Mouse (Mus musculus): ENCODE measurements around the gene Fam126a. TPM values are rescaled to one million over a fixed set of nuclear protein-coding genes. Genes with fewer than 3 reads are reported as not detected.

The Fam126a gene
- polyA plus RNA-seq, 1 experiment: 9.5 TPM

DNA sequence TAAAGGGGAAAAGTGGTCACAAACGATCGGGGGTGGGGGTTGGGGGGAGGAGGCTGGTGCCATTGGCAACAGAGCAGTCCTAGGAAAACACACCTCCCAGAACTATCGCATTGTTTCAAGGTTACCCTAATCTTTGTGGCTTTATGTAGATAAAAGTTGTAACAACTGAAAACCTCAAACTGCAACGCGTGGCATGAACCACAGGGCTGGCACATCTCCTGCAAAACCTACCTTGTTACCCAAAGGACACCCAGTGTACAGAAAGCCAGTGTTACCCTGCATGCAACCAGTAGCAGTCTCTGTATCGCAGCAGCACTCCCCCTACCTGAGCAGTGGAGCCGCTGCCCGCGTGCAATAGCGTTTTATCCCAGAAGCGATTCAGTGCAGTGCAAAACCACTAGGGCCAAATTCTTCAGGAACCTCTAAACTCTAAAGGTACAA is 1.1 kb downstream of the Fam126a start:
- Histone ChIP-seq H3K4me3 (ENCODE audit: low read depth, low read length) (peak overlapping the region; percentile 83), H3K9ac (ENCODE audit: low read depth, poor library complexity, severe bottlenecking) (peak overlapping the region; percentile 81; the same call in 1 of the 2 replicates), H3K27ac (ENCODE audit: insufficient read depth, low read length) (no peak overlapping the region), H3K36me3 (ENCODE audit: control insufficient read depth, insufficient read depth, low read length, poor library complexity, severe bottlenecking) (no peaks in the 10 kb centered on the region), H3K27me3 (ENCODE audit: control insufficient read depth, insufficient read depth, low read length, poor library complexity, severe bottlenecking) (no peaks in the 10 kb centered on the region), H3K9me3 (replicated peaks; ENCODE audit: control insufficient read depth, insufficient read depth, low read length, poor library complexity, severe bottlenecking) (no peaks in the 10 kb centered on the region), H3K4me1 (ENCODE audit: control insufficient read depth, insufficient read depth, low read length) (no peaks in the 10 kb centered on the region)
- no peak for TF ChIP-seq POLR2A (IDR thresholded peaks at IDR 0.05; ENCODE audit: insufficient read depth, low read length)
- TF ChIP-seq CTCF (IDR thresholded peaks at IDR 0.05; ENCODE audit: low read depth, low read length): peak; percentile 25

DNA sequence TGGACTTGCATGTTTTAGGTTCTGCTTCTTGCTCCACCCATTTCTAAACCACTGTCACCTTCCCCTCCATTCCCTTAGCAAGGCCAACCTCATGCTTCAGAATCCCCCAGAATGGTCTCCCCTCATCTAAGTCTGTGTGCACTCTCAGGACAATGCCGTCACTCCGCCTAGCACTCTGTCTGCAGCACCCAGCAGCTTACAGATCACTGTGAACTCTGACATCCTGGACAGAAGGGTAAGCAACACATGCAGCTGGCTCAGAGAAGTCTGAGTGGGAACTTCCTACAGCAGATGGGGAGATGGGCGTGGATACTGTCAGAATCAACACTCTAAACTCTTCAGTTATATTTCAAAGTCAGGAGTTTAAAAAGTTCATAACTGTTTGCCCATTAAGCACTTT is 5.5 kb downstream of the Fam126a start:
- Histone ChIP-seq H3K4me3 (ENCODE audit: low read depth, low read length) (no peak overlapping the region), H3K4me1 (ENCODE audit: control insufficient read depth, insufficient read depth, low read length) (no peaks in the 10 kb centered on the region), H3K9ac (ENCODE audit: low read depth, poor library complexity, severe bottlenecking) (no peak overlapping the region), H3K9me3 (replicated peaks; ENCODE audit: control insufficient read depth, insufficient read depth, low read length, poor library complexity, severe bottlenecking) (no peaks in the 10 kb centered on the region), H3K27ac (ENCODE audit: insufficient read depth, low read length) (no peak overlapping the region), H3K36me3 (ENCODE audit: control insufficient read depth, insufficient read depth, low read length, poor library complexity, severe bottlenecking) (no peaks in the 10 kb centered on the region), H3K27me3 (ENCODE audit: control insufficient read depth, insufficient read depth, low read length, poor library complexity, severe bottlenecking) (no peaks in the 10 kb centered on the region)
- TF ChIP-seq POLR2A (IDR thresholded peaks at IDR 0.05; ENCODE audit: insufficient read depth, low read length): no peak
- no peak for TF ChIP-seq CTCF (IDR thresholded peaks at IDR 0.05; ENCODE audit: low read depth, low read length)
- no peak for TF ChIP-seq EP300 (IDR thresholded peaks at IDR 0.05; ENCODE audit: insufficient read depth, low read depth, low read length)

GRCm38 (mm10) chr5:24023226-24023625 is 7.3 kb downstream of the Fam126a start:
- Histone ChIP-seq H3K4me1 (ENCODE audit: control insufficient read depth, insufficient read depth, low read length) (no peaks in the 10 kb centered on the region), H3K36me3 (ENCODE audit: control insufficient read depth, insufficient read depth, low read length, poor library complexity, severe bottlenecking) (no peaks in the 10 kb centered on the region), H3K27ac (ENCODE audit: insufficient read depth, low read length) (no peak overlapping the region), H3K9ac (ENCODE audit: low read depth, poor library complexity, severe bottlenecking) (no peak overlapping the region), H3K9me3 (replicated peaks; ENCODE audit: control insufficient read depth, insufficient read depth, low read length, poor library complexity, severe bottlenecking) (no peaks in the 10 kb centered on the region), H3K4me3 (ENCODE audit: low read depth, low read length) (no peak overlapping the region), H3K27me3 (ENCODE audit: control insufficient read depth, insufficient read depth, low read length, poor library complexity, severe bottlenecking) (no peaks in the 10 kb centered on the region)
- TF ChIP-seq CTCF (IDR thresholded peaks at IDR 0.05; ENCODE audit: low read depth, low read length) (no peak), EP300 (IDR thresholded peaks at IDR 0.05; ENCODE audit: insufficient read depth, low read depth, low read length) (no peak), POLR2A (IDR thresholded peaks at IDR 0.05; ENCODE audit: insufficient read depth, low read length) (no peak)

DNA sequence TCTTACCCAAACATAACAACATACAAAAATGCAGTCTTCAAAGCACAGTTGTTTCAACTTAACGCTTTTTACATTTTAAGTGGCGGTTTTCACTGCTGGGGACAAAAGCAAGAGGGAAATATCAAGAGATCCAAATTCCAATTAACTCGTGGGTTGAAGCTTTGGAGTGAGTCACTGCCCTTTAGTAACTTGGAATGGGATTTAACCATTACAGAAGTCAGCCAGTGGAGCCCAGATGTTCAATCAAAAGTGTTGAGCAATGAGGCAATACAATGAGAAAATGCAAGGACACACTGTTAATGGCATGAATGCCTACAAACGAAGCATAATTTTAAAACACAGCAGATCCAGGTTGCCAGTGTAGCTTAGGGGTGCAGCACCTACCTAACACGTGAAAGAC is 8.8 kb downstream of the Fam126a start:
- H3K4me3 ChIP-seq (ENCODE audit: low read depth, low read length): no peak overlapping the region
- H3K27ac ChIP-seq (ENCODE audit: insufficient read depth, low read length): no peak overlapping the region
- no peaks in the 10 kb centered on the region for H3K27me3 ChIP-seq (ENCODE audit: control insufficient read depth, insufficient read depth, low read length, poor library complexity, severe bottlenecking)
- H3K36me3 ChIP-seq (ENCODE audit: control insufficient read depth, insufficient read depth, low read length, poor library complexity, severe bottlenecking): no peaks in the 10 kb centered on the region
- TF ChIP-seq POLR2A (IDR thresholded peaks at IDR 0.05; ENCODE audit: insufficient read depth, low read length) (no peak), CTCF (IDR thresholded peaks at IDR 0.05; ENCODE audit: low read depth, low read length) (no peak), EP300 (IDR thresholded peaks at IDR 0.05; ENCODE audit: insufficient read depth, low read depth, low read length) (no peak)
- no peaks in the 10 kb centered on the region for H3K4me1 ChIP-seq (ENCODE audit: control insufficient read depth, insufficient read depth, low read length)
- no peaks in the 10 kb centered on the region for H3K9me3 ChIP-seq (replicated peaks; ENCODE audit: control insufficient read depth, insufficient read depth, low read length, poor library complexity, severe bottlenecking)
- H3K9ac ChIP-seq (ENCODE audit: low read depth, poor library complexity, severe bottlenecking): no peak overlapping the region

DNA sequence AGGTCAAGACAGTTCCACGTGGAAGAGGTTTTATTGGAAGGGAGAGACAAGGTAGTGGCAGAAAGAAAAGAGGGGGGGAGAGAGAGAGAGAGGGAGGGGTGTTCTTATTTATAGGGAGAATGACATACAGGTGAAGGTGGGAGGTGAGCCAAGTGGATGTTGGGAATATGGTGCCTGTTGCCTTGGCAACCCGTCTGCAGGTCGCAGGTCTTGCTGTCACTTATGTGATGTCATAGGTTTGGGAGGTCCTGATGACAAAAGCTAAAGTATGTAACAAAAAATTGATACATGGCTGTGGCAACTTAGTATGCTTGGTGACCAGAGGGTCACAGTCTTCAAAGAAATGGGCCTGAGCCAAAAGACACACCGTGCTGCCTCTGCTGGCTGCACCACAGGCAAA is 10.1 kb downstream of the Fam126a start:
- Histone ChIP-seq H3K27me3 (ENCODE audit: control insufficient read depth, insufficient read depth, low read length, poor library complexity, severe bottlenecking) (no peaks in the 10 kb centered on the region), H3K36me3 (ENCODE audit: control insufficient read depth, insufficient read depth, low read length, poor library complexity, severe bottlenecking) (no peaks in the 10 kb centered on the region), H3K9me3 (replicated peaks; ENCODE audit: control insufficient read depth, insufficient read depth, low read length, poor library complexity, severe bottlenecking) (no peaks in the 10 kb centered on the region), H3K27ac (ENCODE audit: insufficient read depth, low read length) (no peak overlapping the region), H3K4me1 (ENCODE audit: control insufficient read depth, insufficient read depth, low read length) (no peaks in the 10 kb centered on the region), H3K4me3 (ENCODE audit: low read depth, low read length) (no peak overlapping the region), H3K9ac (ENCODE audit: low read depth, poor library complexity, severe bottlenecking) (no peak overlapping the region)
- TF ChIP-seq POLR2A (IDR thresholded peaks at IDR 0.05; ENCODE audit: insufficient read depth, low read length) (no peak), CTCF (IDR thresholded peaks at IDR 0.05; ENCODE audit: low read depth, low read length) (no peak), EP300 (IDR thresholded peaks at IDR 0.05; ENCODE audit: insufficient read depth, low read depth, low read length) (no peak)

- no peaks in the 10 kb centered on the region for H3K4me1 ChIP-seq (ENCODE audit: control insufficient read depth, insufficient read depth, low read length)
- no peaks in the 10 kb centered on the region for H3K27me3 ChIP-seq (ENCODE audit: control insufficient read depth, insufficient read depth, low read length, poor library complexity, severe bottlenecking)
- no peaks in the 10 kb centered on the region for H3K36me3 ChIP-seq (ENCODE audit: control insufficient read depth, insufficient read depth, low read length, poor library complexity, severe bottlenecking)
- TF ChIP-seq EP300 (IDR thresholded peaks at IDR 0.05; ENCODE audit: insufficient read depth, low read depth, low read length) (no peak), POLR2A (IDR thresholded peaks at IDR 0.05; ENCODE audit: insufficient read depth, low read length) (no peak), CTCF (IDR thresholded peaks at IDR 0.05; ENCODE audit: low read depth, low read length) (no peak)
- no peak overlapping the region for H3K9ac ChIP-seq (ENCODE audit: low read depth, poor library complexity, severe bottlenecking)
- H3K27ac ChIP-seq (ENCODE audit: insufficient read depth, low read length): no peak overlapping the region
- no peaks in the 10 kb centered on the region for H3K9me3 ChIP-seq (replicated peaks; ENCODE audit: control insufficient read depth, insufficient read depth, low read length, poor library complexity, severe bottlenecking)
- H3K4me3 ChIP-seq (ENCODE audit: low read depth, low read length): no peak overlapping the region
These were observed 10.9 kb downstream of the Fam126a start for GRCm38 (mm10) chr5:24019341-24020185.
